Mouse (Mus musculus) heart, embryonic 11.5 days (tissue): Measurements from ENCODE around the gene Vpreb1. TPM values are rescaled to one million over a fixed set of nuclear protein-coding genes. Genes with fewer than 3 reads are reported as not detected.

Source experiments
- ATAC-seq: fragments of 200-750 bp; cut with Nextera tagmentation; replicated peaks from 2 replicates; pipeline ENCODE4 v1.8.0; 2017; ENCODE audit warnings: moderate library complexity; ENCODE audit not compliant: insufficient number of reproducible peaks, low FRiP score, low TSS enrichment
- H3K27ac ChIP-seq: fragments of 300-500 bp; sonication (generic); 2 replicates; pipeline ENCODE4 v1.5.1; 2014; ENCODE audit warnings: mild to moderate bottlenecking, low read depth, low read length
- H3K27me3 ChIP-seq: fragments of 300-500 bp; sonication (generic); 2 replicates; pipeline ENCODE4 v1.6.1; 2014; ENCODE audit warnings: mild to moderate bottlenecking, low read length, mixed read lengths; ENCODE audit not compliant: control insufficient read depth, insufficient read depth
- H3K36me3 ChIP-seq: fragments of 300-500 bp; sonication (generic); 2 replicates; pipeline ENCODE4 v1.6.1; 2014; ENCODE audit warnings: mild to moderate bottlenecking, low read length, moderate library complexity, mixed read lengths; ENCODE audit not compliant: control insufficient read depth, insufficient read depth
- H3K4me1 ChIP-seq: fragments of 300-500 bp; sonication (generic); 2 replicates; pipeline ENCODE4 v1.6.1; 2014; ENCODE audit warnings: low read length; ENCODE audit not compliant: control insufficient read depth, insufficient read depth
- H3K4me2 ChIP-seq: fragments of 300-500 bp; sonication (generic); 2 replicates; pipeline ENCODE4 v1.6.1; 2014; ENCODE audit warnings: mild to moderate bottlenecking, moderate library complexity
- H3K4me3 ChIP-seq: fragments of 300-500 bp; sonication (generic); 2 replicates; pipeline ENCODE4 v1.5.1; 2014; ENCODE audit warnings: low read depth, low read length
- H3K9ac ChIP-seq: fragments of 300-500 bp; sonication (generic); 2 replicates; pipeline ENCODE4 v1.6.1; 2014; ENCODE audit warnings: mild to moderate bottlenecking, low read depth, low read length, moderate library complexity
- H3K9me3 ChIP-seq: fragments of 300-500 bp; sonication (generic); replicated peaks from 2 replicates; pipeline ENCODE4 v1.6.1; 2016; ENCODE audit warnings: low read length; ENCODE audit not compliant: control insufficient read depth
- WGBS: fragments of 180-500 bp; shearing (Covaris S2); extraction: QIAGEN DNeasy Blood & Tissue Kit; methylation state at CpG from one replicate; pipeline ENCODE4 v1.1.7; 2014; ENCODE audit not compliant: insufficient replicate concordance; 5-methylcytosine and 5-hydroxymethylcytosine counted together
- polyA plus RNA-seq: library from polyadenylated mRNA; unstranded; fragments of >200 nt; fragmentation: Nextera tagmentation; extraction: Ambion mirVana; gene quantifications from 2 replicates; pipeline ENCODE4 v1.2.1, GENCODE M21; 2014

The Vpreb1 gene
- polyA plus RNA-seq = 1.4 and 1.6 TPM in 2 replicates

- under 1% methylated on average over 49 of the region's 49 CpGs for WGBS
- H3K36me3 ChIP-seq = no peaks in the 10 kb centered on the region; the same call in 1 of the 2 replicates
- H3K9ac ChIP-seq = peak within 1 kb of the TSS; percentile 79
- H3K4me3 ChIP-seq = peak within 1 kb of the TSS; percentile 67
- H3K27me3 ChIP-seq = no peaks in the 10 kb centered on the region
- H3K4me2 ChIP-seq = peak within 1 kb of the TSS; percentile 77
- peak; percentile 92 for ATAC-seq
- peaks cover 7% of the 10 kb centered on the region for H3K4me1 ChIP-seq
- H3K9me3 ChIP-seq = no peaks in the 10 kb centered on the region
- peak within 1 kb of the TSS; percentile 97 for H3K27ac ChIP-seq
These were observed at the start of gene Vpreb1, which contains the start of gene Top3b for GRCm38 (mm10) chr16:16870617-16871331. Vpreb1 (minus strand) TSS chr16:16870843. Top3b (plus strand) TSS chr16:16870736.

GRCm38 (mm10) chr16:16918441-16919117 lies 47.9 kb upstream of the Vpreb1 start:
- 87% methylated on average over 7 of the region's 7 CpGs for WGBS
- H3K4me2 ChIP-seq = no peak overlapping the region
- no peak overlapping the region for H3K27ac ChIP-seq
- H3K36me3 ChIP-seq = peaks cover 29% of the 10 kb centered on the region
- H3K9me3 ChIP-seq = no peaks in the 10 kb centered on the region
- H3K9ac ChIP-seq = no peak overlapping the region
- H3K4me3 ChIP-seq = no peak overlapping the region
- no peaks in the 10 kb centered on the region for H3K4me1 ChIP-seq
- ATAC-seq = no peak
- H3K27me3 ChIP-seq = no peaks in the 10 kb centered on the region

GRCm38 (mm10) chr16:16913440-16913839 lies 42.8 kb upstream of the Vpreb1 start:
- Histone ChIP-seq H3K4me1 (no peaks in the 10 kb centered on the region), H3K36me3 (peaks cover 26% of the 10 kb centered on the region), H3K4me3 (no peak overlapping the region), H3K27me3 (no peaks in the 10 kb centered on the region), H3K4me2 (no peak overlapping the region), H3K9me3 (no peaks in the 10 kb centered on the region), H3K27ac (no peak overlapping the region), H3K9ac (no peak overlapping the region)
- 72% methylated on average over 1 of the region's 1 CpGs for WGBS
- ATAC-seq = no peak

DNA sequence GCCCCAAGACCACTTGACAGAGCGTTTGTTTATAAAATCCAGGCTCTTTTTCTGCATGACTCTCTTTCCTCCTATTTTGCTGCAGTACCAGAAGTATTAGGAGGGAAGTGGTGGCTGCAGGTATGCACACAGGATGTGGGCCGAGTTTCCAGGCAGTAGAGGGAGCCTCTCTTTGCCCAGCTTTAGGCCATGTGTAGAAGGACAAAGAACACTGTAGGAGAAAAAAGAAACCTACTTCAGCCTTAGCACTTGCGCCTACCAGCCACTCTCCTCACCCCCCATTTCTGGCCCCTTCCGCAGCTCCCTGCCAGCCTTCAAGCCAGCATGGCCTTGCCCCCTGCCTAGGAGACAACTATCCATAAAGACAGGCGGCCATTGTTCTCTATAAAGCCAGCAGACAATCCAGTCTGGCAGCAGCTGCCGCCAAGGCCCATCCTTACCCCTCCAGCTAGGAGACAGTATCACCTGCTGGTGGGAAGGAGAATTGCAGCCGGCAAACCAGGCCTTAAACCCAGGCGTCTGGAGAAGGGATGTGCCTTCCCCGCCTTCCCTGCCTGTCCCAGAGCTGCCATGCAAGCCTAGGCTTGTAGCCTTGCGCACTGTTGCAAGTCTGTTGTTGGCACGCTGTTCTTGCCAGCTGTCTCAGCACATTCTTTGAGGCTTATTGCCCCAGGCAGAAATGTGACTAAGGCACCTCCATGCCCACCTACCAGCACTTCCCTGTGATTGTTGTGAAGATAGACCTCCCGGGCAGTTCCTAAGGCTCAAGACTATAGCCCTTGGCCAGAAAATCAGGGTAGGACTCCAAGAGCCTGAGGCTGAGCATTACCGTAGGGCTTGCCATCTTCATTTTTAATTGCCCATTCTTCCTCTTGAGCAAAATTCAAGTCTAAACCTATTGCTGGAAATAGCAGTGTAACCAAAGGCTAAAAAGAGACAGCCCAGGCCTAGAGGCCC lies 41.3 kb upstream of the Vpreb1 start:
- ATAC-seq = peak; percentile 53
- 43% methylated on average over 13 of the region's 13 CpGs for WGBS
- Histone ChIP-seq H3K27me3 (no peaks in the 10 kb centered on the region), H3K4me3 (no peak overlapping the region), H3K4me1 (no peaks in the 10 kb centered on the region), H3K4me2 (no peak overlapping the region), H3K9ac (peak overlapping the region; percentile 50; the same call in 1 of the 2 replicates), H3K9me3 (no peaks in the 10 kb centered on the region), H3K36me3 (peaks cover 16% of the 10 kb centered on the region; the same call in 1 of the 2 replicates), H3K27ac (0 out of 2 replicates have a peak overlapping the region, but pooled peaks have one; percentile 41)

DNA sequence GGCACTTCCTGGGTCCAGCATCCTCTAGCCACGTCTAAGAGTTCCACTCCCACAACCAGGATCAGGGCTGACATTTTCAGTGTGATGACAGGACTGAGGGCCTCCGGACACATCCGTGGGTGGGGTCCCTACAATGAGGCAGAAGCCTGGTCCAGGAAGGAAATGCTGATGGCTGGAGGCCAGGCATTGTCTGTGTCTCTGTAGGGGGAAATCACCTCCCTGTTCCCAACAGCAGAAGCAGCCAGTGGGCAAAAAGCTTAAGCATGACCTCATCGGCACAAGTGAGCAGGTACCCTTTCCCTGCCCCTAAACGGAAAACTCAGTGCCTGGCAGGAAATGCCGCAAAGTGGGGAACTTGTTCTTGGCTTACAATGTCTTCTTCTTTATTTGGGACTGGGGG lies 37.2 kb upstream of the Vpreb1 start:
- Histone ChIP-seq H3K36me3 (peaks cover 23% of the 10 kb centered on the region), H3K4me3 (no peak overlapping the region), H3K27ac (peak overlapping the region; percentile 85), H3K4me1 (no peaks in the 10 kb centered on the region), H3K9me3 (no peaks in the 10 kb centered on the region), H3K4me2 (no peak overlapping the region), H3K27me3 (no peaks in the 10 kb centered on the region), H3K9ac (no peak overlapping the region)
- 54% methylated on average over 6 of the region's 6 CpGs for WGBS
- peak; percentile 75 for ATAC-seq

DNA sequence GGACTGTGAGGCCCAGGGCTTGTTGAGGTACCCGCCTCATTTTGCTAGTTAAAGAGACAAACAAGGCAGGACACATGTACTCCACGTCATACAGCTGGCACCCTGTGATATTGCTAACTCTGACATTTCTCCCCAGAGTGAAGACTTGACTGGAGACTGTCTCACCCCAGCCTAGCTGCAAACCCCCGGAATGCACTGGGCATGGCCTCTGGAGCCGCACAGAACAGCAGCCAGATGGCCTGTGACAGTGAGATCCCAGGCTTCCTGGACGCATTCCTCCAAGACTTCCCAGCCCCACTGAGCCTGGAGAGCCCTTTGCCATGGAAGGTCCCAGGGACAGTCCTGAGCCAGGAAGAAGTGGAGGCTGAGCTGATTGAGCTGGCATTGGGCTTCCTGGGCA lies 32.5 kb upstream of the Vpreb1 start:
- Histone ChIP-seq H3K4me1 (no peaks in the 10 kb centered on the region), H3K4me3 (no peak overlapping the region), H3K4me2 (no peak overlapping the region), H3K36me3 (peaks cover 17% of the 10 kb centered on the region), H3K27me3 (no peaks in the 10 kb centered on the region), H3K9me3 (no peaks in the 10 kb centered on the region), H3K9ac (no peak overlapping the region), H3K27ac (0 out of 2 replicates have a peak overlapping the region, but pooled peaks have one; percentile 22)
- ATAC-seq = no peak
- WGBS = 66% methylated on average over 5 of the region's 5 CpGs

GRCm38 (mm10) chr16:16902329-16902728 lies 31.7 kb upstream of the Vpreb1 start:
- no peaks in the 10 kb centered on the region for H3K27me3 ChIP-seq
- H3K4me3 ChIP-seq = no peak overlapping the region
- peak overlapping the region; percentile 32; the same call in 1 of the 2 replicates for H3K27ac ChIP-seq
- H3K9ac ChIP-seq = no peak overlapping the region
- no peak overlapping the region for H3K4me2 ChIP-seq
- H3K4me1 ChIP-seq = peaks cover 3% of the 10 kb centered on the region
- H3K9me3 ChIP-seq = no peaks in the 10 kb centered on the region
- H3K36me3 ChIP-seq = peaks cover 17% of the 10 kb centered on the region
- ATAC-seq = no peak
- 70% methylated on average over 4 of the region's 4 CpGs for WGBS

GRCm38 (mm10) chr16:16897056-16897584 lies 26.5 kb upstream of the Vpreb1 start:
- H3K27me3 ChIP-seq = no peaks in the 10 kb centered on the region

More at GRCm38 (mm10) chr16:16897056-16897584, 26.5 kb upstream of the Vpreb1 start:
- H3K4me2 ChIP-seq = peak overlapping the region; percentile 88
- ATAC-seq = no peak
- peak overlapping the region; percentile 83 for H3K9ac ChIP-seq
- H3K4me1 ChIP-seq = peaks cover 8% of the 10 kb centered on the region
- no peaks in the 10 kb centered on the region for H3K9me3 ChIP-seq
- 27% methylated on average over 10 of the region's 10 CpGs for WGBS
- H3K4me3 ChIP-seq = peak overlapping the region; percentile 62
- peak overlapping the region; percentile 29 for H3K27ac ChIP-seq
- H3K36me3 ChIP-seq = peaks cover 4% of the 10 kb centered on the region; the same call in 1 of the 2 replicates
